Mouse (Mus musculus): ENCODE data around the gene Olfr877. TPM values are rescaled to one million over a fixed set of nuclear protein-coding genes. Genes with fewer than 3 reads are reported as not detected.

Gene Olfr877
- not detected in 2 replicates for polyA plus RNA-seq (2015; fragmentation: Nextera tagmentation; extraction: Ambion mirVana)

DNA sequence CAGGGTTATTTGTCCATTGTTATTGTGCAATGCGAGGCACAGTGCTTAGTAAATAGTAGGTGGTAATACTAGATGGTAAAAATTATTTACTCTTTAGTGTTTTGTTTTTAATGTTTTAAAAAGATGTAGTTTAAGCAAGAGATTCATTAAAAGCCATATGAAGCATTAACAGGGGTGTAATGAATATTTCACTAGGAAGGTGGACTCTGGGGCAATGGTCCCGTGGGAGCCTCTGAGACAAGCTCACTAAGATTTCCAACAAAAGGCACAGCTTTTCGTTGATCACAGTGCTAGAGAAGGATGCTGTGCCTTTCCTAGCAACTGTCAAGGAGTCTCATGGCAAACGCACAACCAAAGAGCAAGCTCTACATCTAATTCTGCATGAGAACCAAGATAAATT lies at the start of gene Olfr877:
Gene Olfr877 (plus strand): TSS at position 301 of the 400 bp plus-strand sequence.
- H3K27me3 ChIP-seq (replicated peaks; ENCODE audit: insufficient read depth, low read length): no peaks in the 10 kb centered on the region
- 69% methylated on average over 4 of the region's 4 CpGs for WGBS
- H3K9ac ChIP-seq (replicated peaks; ENCODE audit: low read depth): no peak within 1 kb of the TSS
- no peak for ATAC-seq
- H3K4me3 ChIP-seq (ENCODE audit: low read depth, low read length): no peak within 1 kb of the TSS
- no peak within 1 kb of the TSS for H3K27ac ChIP-seq (ENCODE audit: low read length)
- H3K4me1 ChIP-seq (ENCODE audit: insufficient read depth, low read depth, low read length): no peaks in the 10 kb centered on the region
- TF ChIP-seq EP300 (IDR thresholded peaks at IDR 0.05) (no peak), CTCF (IDR thresholded peaks at IDR 0.05) (no peak)
- DNase-seq (ENCODE audit: low spot score): no peak
- no peaks in the 10 kb centered on the region for H3K36me3 ChIP-seq (ENCODE audit: insufficient read depth, low read length)
- H3K9me3 ChIP-seq (ENCODE audit: low read length): no peaks in the 10 kb centered on the region
- H3K4me2 ChIP-seq (replicated peaks; ENCODE audit: low read depth, low read length): no peak within 1 kb of the TSS

DNA sequence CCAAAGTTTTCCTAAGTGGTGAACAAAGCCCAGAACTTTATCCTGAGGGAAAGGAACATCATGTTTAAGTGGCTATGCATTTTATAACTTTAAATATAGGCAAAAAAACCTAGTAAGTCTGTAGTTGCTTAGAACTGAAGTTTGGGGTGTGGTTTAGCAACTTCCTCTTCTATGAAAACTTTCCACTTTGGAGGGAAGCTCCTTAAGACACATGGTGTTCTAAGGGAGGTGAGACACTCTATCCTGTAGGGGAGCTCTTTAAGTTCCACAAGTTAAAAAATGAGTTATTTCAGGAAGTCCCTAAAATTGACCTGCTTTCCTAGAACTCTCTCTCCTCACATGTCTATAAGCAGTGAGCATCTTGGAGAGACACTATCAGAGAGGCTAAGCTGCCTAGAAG lies 46.8 kb upstream of the Olfr877 start:
- Histone ChIP-seq H3K27ac (ENCODE audit: low read length) (no peak overlapping the region), H3K9ac (replicated peaks; ENCODE audit: low read depth) (no peak overlapping the region), H3K27me3 (replicated peaks; ENCODE audit: insufficient read depth, low read length) (no peaks in the 10 kb centered on the region), H3K9me3 (ENCODE audit: low read length) (no peaks in the 10 kb centered on the region), H3K4me1 (ENCODE audit: insufficient read depth, low read depth, low read length) (no peaks in the 10 kb centered on the region), H3K4me2 (replicated peaks; ENCODE audit: low read depth, low read length) (no peak overlapping the region), H3K36me3 (ENCODE audit: insufficient read depth, low read length) (no peaks in the 10 kb centered on the region), H3K4me3 (ENCODE audit: low read depth, low read length) (no peak overlapping the region)
- DNase-seq (ENCODE audit: low spot score): no peak
- TF ChIP-seq EP300 (IDR thresholded peaks at IDR 0.05) (no peak), CTCF (IDR thresholded peaks at IDR 0.05) (no peak)
- ATAC-seq: no peak

DNA sequence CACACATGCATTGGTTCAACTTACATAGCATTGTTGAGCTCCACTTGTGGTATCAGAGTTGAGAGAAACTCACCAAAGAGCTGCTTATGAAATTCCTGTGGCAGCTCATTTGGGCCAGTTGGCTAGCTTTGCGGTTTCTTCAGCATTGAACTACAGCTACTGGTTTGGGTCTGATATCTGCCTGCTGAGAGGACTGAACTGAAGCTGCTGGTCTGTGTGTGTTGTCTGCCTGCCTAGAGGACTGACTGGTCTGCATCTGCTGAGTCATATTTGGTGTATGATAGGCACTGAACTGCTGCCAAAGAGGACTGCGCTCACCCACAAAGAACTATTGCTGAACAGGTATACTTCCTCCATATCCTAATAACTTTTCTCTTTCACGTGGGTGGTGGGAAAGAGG lies 45.6 kb upstream of the Olfr877 start:
- no peak for ATAC-seq
- DNase-seq (ENCODE audit: low spot score): no peak
- Histone ChIP-seq H3K4me3 (ENCODE audit: low read depth, low read length) (no peak overlapping the region), H3K27me3 (replicated peaks; ENCODE audit: insufficient read depth, low read length) (no peaks in the 10 kb centered on the region), H3K9me3 (ENCODE audit: low read length) (no peaks in the 10 kb centered on the region), H3K4me1 (ENCODE audit: insufficient read depth, low read depth, low read length) (no peaks in the 10 kb centered on the region), H3K27ac (ENCODE audit: low read length) (no peak overlapping the region), H3K9ac (replicated peaks; ENCODE audit: low read depth) (no peak overlapping the region), H3K4me2 (replicated peaks; ENCODE audit: low read depth, low read length) (no peak overlapping the region), H3K36me3 (ENCODE audit: insufficient read depth, low read length) (no peaks in the 10 kb centered on the region)
- TF ChIP-seq EP300 (IDR thresholded peaks at IDR 0.05) (no peak), CTCF (IDR thresholded peaks at IDR 0.05) (no peak)
- 76% methylated on average over 3 of the region's 3 CpGs for WGBS

DNA sequence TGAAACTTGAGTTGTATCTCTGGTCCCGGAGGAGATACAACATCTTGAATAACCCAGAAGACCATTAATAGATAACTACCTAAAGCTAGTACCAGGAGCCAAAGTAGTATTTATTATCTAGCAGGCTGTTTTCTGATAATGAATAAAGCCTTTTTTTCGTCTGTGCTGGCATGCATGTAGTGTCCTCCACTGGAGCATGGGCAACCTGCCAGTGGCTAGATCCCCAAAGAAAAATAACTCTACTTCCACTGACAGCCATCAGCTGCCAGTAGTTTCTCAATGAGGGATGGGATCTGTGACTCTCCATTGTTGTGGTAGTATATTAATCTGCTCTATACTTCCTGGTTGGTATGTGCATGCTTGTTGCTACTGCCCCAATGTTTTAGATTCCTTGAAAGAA lies 45.1 kb upstream of the Olfr877 start:
- H3K27ac ChIP-seq (ENCODE audit: low read length): no peak overlapping the region
- no peaks in the 10 kb centered on the region for H3K27me3 ChIP-seq (replicated peaks; ENCODE audit: insufficient read depth, low read length)
- H3K4me1 ChIP-seq (ENCODE audit: insufficient read depth, low read depth, low read length): no peaks in the 10 kb centered on the region
- no peak overlapping the region for H3K9ac ChIP-seq (replicated peaks; ENCODE audit: low read depth)
- H3K9me3 ChIP-seq (ENCODE audit: low read length): no peaks in the 10 kb centered on the region
- no peaks in the 10 kb centered on the region for H3K36me3 ChIP-seq (ENCODE audit: insufficient read depth, low read length)
- no peak overlapping the region for H3K4me3 ChIP-seq (ENCODE audit: low read depth, low read length)
- 52% methylated on average over 2 of the region's 2 CpGs for WGBS
- TF ChIP-seq EP300 (IDR thresholded peaks at IDR 0.05) (no peak), CTCF (IDR thresholded peaks at IDR 0.05) (no peak)
- ATAC-seq (no peak), DNase-seq (ENCODE audit: low spot score) (no peak)
- H3K4me2 ChIP-seq (replicated peaks; ENCODE audit: low read depth, low read length): no peak overlapping the region

DNA sequence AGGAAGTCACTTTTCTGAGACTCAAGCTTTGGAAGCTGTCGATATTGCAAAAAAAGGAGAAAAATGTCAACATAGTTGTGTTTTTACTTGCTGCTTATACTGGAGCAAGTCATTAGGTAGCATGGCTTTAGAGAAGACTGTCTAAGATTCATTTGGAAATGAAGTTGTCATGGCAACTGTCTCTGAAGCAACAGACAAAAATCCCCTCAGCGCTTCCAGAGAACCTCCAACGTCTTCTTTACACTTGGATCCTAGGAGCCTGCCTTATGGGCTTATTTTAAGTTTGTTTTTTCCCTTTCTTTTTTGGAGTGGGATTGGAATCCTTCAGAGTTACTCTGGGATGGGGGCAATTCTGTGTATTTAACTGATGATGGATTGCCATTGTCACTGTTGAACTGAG lies 39.4 kb upstream of the Olfr877 start:
- Histone ChIP-seq H3K9me3 (ENCODE audit: low read length) (no peaks in the 10 kb centered on the region), H3K4me1 (ENCODE audit: insufficient read depth, low read depth, low read length) (no peaks in the 10 kb centered on the region), H3K4me3 (ENCODE audit: low read depth, low read length) (no peak overlapping the region), H3K27ac (ENCODE audit: low read length) (no peak overlapping the region), H3K9ac (replicated peaks; ENCODE audit: low read depth) (no peak overlapping the region), H3K4me2 (replicated peaks; ENCODE audit: low read depth, low read length) (no peak overlapping the region), H3K36me3 (ENCODE audit: insufficient read depth, low read length) (no peaks in the 10 kb centered on the region), H3K27me3 (replicated peaks; ENCODE audit: insufficient read depth, low read length) (no peaks in the 10 kb centered on the region)
- no peak for TF ChIP-seq EP300 (IDR thresholded peaks at IDR 0.05)
- TF ChIP-seq CTCF (IDR thresholded peaks at IDR 0.05): no peak
- no peak for DNase-seq (ENCODE audit: low spot score)
- 84% methylated on average over 3 of the region's 3 CpGs for WGBS
- no peak for ATAC-seq

DNA sequence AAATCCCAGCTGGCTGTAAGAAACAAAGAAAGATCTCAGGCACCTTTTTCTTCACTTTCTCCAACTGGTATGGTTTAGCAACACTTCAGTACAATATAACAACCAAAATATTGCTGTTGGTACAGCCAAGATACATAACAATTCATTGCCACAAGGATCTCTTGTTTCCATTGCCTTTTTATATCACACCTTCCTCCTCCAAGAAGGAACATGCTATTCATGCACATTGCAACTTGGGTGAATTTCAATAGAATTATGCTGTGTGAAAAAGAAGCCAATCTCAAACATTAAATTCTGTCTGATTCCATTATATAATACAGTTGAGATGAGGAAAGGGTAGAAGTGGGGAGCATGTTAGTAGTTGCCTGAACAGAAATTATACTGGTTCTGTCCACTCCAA lies 24.2 kb upstream of the Olfr877 start:
- no peak overlapping the region for H3K4me2 ChIP-seq (replicated peaks; ENCODE audit: low read depth, low read length)
- DNase-seq (ENCODE audit: low spot score): no peak
- no peaks in the 10 kb centered on the region for H3K36me3 ChIP-seq (ENCODE audit: insufficient read depth, low read length)
- H3K27ac ChIP-seq (ENCODE audit: low read length): no peak overlapping the region
- H3K4me1 ChIP-seq (ENCODE audit: insufficient read depth, low read depth, low read length): no peaks in the 10 kb centered on the region
- no peak for ATAC-seq
- TF ChIP-seq EP300 (IDR thresholded peaks at IDR 0.05) (no peak), CTCF (IDR thresholded peaks at IDR 0.05) (no peak)
- H3K9ac ChIP-seq (replicated peaks; ENCODE audit: low read depth): no peak overlapping the region
- no peaks in the 10 kb centered on the region for H3K9me3 ChIP-seq (ENCODE audit: low read length)
- H3K27me3 ChIP-seq (replicated peaks; ENCODE audit: insufficient read depth, low read length): no peaks in the 10 kb centered on the region
- no peak overlapping the region for H3K4me3 ChIP-seq (ENCODE audit: low read depth, low read length)

DNA sequence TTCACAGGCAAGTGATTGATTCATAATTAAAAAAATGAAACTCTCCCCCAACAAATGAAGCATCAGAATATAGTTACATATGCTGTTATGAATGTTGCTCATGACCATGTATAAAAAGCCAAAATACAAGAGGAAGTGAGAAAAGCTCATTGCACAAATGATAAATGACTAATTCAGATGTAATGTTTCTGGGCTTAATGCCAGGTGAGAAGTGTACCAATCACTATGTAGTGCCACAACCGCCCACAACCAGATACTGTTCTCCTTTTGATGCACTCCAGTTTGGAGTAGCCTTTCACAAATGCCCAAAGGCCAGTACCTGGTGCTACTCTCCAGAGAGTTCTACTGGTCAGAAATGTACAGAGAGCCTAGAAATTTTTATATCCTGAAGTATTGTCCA lies 20.7 kb upstream of the Olfr877 start:
- TF ChIP-seq EP300 (IDR thresholded peaks at IDR 0.05) (no peak), CTCF (IDR thresholded peaks at IDR 0.05) (no peak)

More for the DNA sequence above, 20.7 kb upstream of the Olfr877 start:
- Histone ChIP-seq H3K27ac (ENCODE audit: low read length) (no peak overlapping the region), H3K9ac (replicated peaks; ENCODE audit: low read depth) (no peak overlapping the region), H3K36me3 (ENCODE audit: insufficient read depth, low read length) (no peaks in the 10 kb centered on the region), H3K9me3 (ENCODE audit: low read length) (no peaks in the 10 kb centered on the region), H3K4me2 (replicated peaks; ENCODE audit: low read depth, low read length) (no peak overlapping the region), H3K4me3 (ENCODE audit: low read depth, low read length) (no peak overlapping the region), H3K27me3 (replicated peaks; ENCODE audit: insufficient read depth, low read length) (no peaks in the 10 kb centered on the region), H3K4me1 (ENCODE audit: insufficient read depth, low read depth, low read length) (no peaks in the 10 kb centered on the region)
- DNase-seq (ENCODE audit: low spot score) (peak; percentile 11), ATAC-seq (no peak)
- 36% methylated on average over 1 of the region's 1 CpGs for WGBS

Data from lung, postnatal 0 days (tissue).